Mouse (Mus musculus): Measurements from ENCODE around the gene Plekhg5.

DNA sequence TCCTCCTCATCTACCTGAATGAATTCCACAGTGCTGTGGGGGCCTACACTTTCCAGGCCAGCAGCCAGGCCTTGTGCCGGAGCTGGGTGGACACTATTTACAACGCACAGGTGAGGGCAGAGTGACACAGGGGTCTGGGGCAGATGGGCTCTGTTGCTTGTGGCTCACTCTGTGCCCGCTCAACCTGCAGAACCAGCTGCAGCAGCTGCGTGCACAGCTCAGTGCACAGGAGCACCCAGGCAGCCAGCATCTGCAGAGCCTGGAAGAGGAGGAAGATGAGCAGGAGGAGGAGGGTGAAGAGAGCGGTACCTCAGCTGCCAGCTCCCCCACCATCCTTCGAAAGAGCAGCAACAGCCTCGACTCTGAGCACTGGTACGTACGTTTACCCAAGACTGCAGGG lies 40.0 kb downstream of the Plekhg5 start:
- TF ChIP-seq CTCF (IDR thresholded peaks at IDR 0.05) = no peak
- TF ChIP-seq EP300 (IDR thresholded peaks at IDR 0.05) = no peak
